Mouse (Mus musculus) heart, embryonic 11.5 days (tissue): ENCODE data around the gene Sema4b. TPM values are rescaled to one million over a fixed set of nuclear protein-coding genes. Genes with fewer than 3 reads are reported as not detected.

Experiments
- ATAC-seq: fragments of 200-750 bp; cut with Nextera tagmentation; replicated peaks from 2 replicates; pipeline ENCODE4 v1.8.0; 2017; ENCODE audit warnings: moderate library complexity; ENCODE audit not compliant: insufficient number of reproducible peaks, low FRiP score, low TSS enrichment
- H3K27ac ChIP-seq: fragments of 300-500 bp; sonication (generic); 2 replicates; pipeline ENCODE4 v1.5.1; 2014; ENCODE audit warnings: mild to moderate bottlenecking, low read depth, low read length
- H3K27me3 ChIP-seq: fragments of 300-500 bp; sonication (generic); 2 replicates; pipeline ENCODE4 v1.6.1; 2014; ENCODE audit warnings: mild to moderate bottlenecking, low read length, mixed read lengths; ENCODE audit not compliant: control insufficient read depth, insufficient read depth
- H3K36me3 ChIP-seq: fragments of 300-500 bp; sonication (generic); 2 replicates; pipeline ENCODE4 v1.6.1; 2014; ENCODE audit warnings: mild to moderate bottlenecking, low read length, moderate library complexity, mixed read lengths; ENCODE audit not compliant: control insufficient read depth, insufficient read depth
- H3K4me1 ChIP-seq: fragments of 300-500 bp; sonication (generic); 2 replicates; pipeline ENCODE4 v1.6.1; 2014; ENCODE audit warnings: low read length; ENCODE audit not compliant: control insufficient read depth, insufficient read depth
- H3K4me2 ChIP-seq: fragments of 300-500 bp; sonication (generic); 2 replicates; pipeline ENCODE4 v1.6.1; 2014; ENCODE audit warnings: mild to moderate bottlenecking, moderate library complexity
- H3K4me3 ChIP-seq: fragments of 300-500 bp; sonication (generic); 2 replicates; pipeline ENCODE4 v1.5.1; 2014; ENCODE audit warnings: low read depth, low read length
- H3K9ac ChIP-seq: fragments of 300-500 bp; sonication (generic); 2 replicates; pipeline ENCODE4 v1.6.1; 2014; ENCODE audit warnings: mild to moderate bottlenecking, low read depth, low read length, moderate library complexity
- H3K9me3 ChIP-seq: fragments of 300-500 bp; sonication (generic); replicated peaks from 2 replicates; pipeline ENCODE4 v1.6.1; 2016; ENCODE audit warnings: low read length; ENCODE audit not compliant: control insufficient read depth
- WGBS: fragments of 180-500 bp; shearing (Covaris S2); extraction: QIAGEN DNeasy Blood & Tissue Kit; methylation state at CpG from one replicate; pipeline ENCODE4 v1.1.7; 2014; ENCODE audit not compliant: insufficient replicate concordance; 5-methylcytosine and 5-hydroxymethylcytosine counted together
- polyA plus RNA-seq: library from polyadenylated mRNA; unstranded; fragments of >200 nt; fragmentation: Nextera tagmentation; extraction: Ambion mirVana; gene quantifications from 2 replicates; pipeline ENCODE4 v1.2.1, GENCODE M21; 2014

The Sema4b gene
- polyA plus RNA-seq, 1 experiment from 2014 or later, result 8.5 TPM

GRCm38 (mm10) chr7:80209669-80210068 lies 23.0 kb downstream of the Sema4b start:
- 73% methylated on average over 6 of the region's 6 CpGs for WGBS
- Histone ChIP-seq H3K4me2 (no peak overlapping the region), H3K36me3 (peaks cover 3% of the 10 kb centered on the region), H3K4me1 (peaks cover 40% of the 10 kb centered on the region), H3K4me3 (no peak overlapping the region), H3K27ac (peak overlapping the region; percentile 77; the same call in 1 of the 2 replicates), H3K9ac (0 out of 2 replicates have a peak overlapping the region, but pooled peaks have one; percentile 6), H3K27me3 (no peaks in the 10 kb centered on the region), H3K9me3 (no peaks in the 10 kb centered on the region)
- ATAC-seq, result no peak

DNA sequence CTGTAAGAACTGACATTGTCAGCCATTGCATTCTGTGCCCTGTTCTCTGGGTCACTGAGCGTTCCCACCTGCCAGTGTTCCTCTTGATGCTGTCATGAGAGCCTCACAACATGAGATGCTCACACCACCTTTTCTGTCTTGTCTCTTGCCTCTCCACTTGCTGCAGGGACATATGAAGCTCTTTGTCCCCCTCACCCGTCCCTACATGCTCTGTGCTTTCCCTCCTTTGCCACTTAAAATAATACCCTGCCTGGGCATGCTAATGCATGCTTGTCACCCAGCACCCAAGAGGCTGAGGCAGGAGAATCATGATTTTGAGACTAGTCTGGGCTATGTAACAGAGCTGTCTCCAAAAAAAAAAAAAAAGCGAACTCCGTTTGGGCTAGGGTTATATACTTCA lies 24.3 kb downstream of the Sema4b start:
- no peak for ATAC-seq
- 91% methylated on average over 4 of the region's 4 CpGs for WGBS
- no peak overlapping the region for H3K4me2 ChIP-seq
- no peak overlapping the region for H3K4me3 ChIP-seq
- H3K4me1 ChIP-seq, result peaks cover 36% of the 10 kb centered on the region
- H3K9me3 ChIP-seq, result no peaks in the 10 kb centered on the region
- H3K9ac ChIP-seq, result no peak overlapping the region
- no peak overlapping the region for H3K27ac ChIP-seq
- H3K36me3 ChIP-seq, result peaks cover 3% of the 10 kb centered on the region
- H3K27me3 ChIP-seq, result no peaks in the 10 kb centered on the region

DNA sequence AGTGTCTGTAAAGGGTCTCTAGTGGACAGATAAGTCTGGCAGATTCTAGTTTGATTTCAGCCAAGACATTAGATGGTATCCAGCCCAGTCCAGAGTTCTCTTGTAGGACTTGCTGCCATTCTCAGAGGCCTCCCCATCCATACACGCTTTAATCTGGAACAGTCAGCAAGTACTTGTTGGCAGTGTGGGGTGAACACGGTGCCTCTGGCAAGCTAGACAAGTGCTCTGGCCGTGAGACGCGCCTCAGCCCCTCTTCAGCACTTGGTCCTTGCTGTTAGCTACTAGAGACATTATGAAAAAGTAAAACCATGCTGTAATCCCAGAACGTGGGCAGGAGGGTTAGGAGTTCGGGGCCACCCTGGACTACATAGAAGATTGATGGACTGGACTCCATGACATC lies 27.0 kb downstream of the Sema4b start:
- no peak overlapping the region for H3K4me3 ChIP-seq
- H3K36me3 ChIP-seq, result peaks cover 5% of the 10 kb centered on the region
- WGBS, result 83% methylated on average over 7 of the region's 7 CpGs
- H3K27ac ChIP-seq, result no peak overlapping the region
- H3K27me3 ChIP-seq, result no peaks in the 10 kb centered on the region
- no peak overlapping the region for H3K9ac ChIP-seq
- ATAC-seq, result no peak
- H3K4me1 ChIP-seq, result peaks cover 11% of the 10 kb centered on the region
- no peak overlapping the region for H3K4me2 ChIP-seq
- H3K9me3 ChIP-seq, result no peaks in the 10 kb centered on the region

DNA sequence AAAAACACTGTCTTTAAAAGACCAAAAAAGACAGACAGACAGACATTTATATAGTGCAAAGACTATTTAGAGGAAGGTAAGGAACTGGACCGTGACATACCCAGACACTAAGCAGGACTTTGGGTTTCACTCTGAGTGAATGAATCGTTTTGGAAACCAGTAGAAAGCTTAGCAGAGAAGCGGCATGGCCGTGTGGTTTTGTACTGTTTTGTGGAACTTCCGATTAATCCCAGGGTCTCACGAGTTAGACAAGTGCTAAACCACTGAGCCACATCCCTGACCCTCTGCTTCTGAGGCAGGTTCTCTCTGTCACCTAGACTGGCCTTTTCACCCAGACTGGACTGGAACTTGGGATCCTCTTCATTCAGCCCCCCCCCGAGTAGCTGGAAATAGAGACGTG lies 27.8 kb downstream of the Sema4b start:
- ATAC-seq, result no peak
- WGBS, result 82% methylated on average over 8 of the region's 8 CpGs
- H3K27ac ChIP-seq, result no peak overlapping the region
- peaks cover 9% of the 10 kb centered on the region for H3K36me3 ChIP-seq
- H3K9me3 ChIP-seq, result no peaks in the 10 kb centered on the region
- H3K4me3 ChIP-seq, result no peak overlapping the region
- no peaks in the 10 kb centered on the region for H3K27me3 ChIP-seq
- H3K4me1 ChIP-seq, result peaks cover 3% of the 10 kb centered on the region
- no peak overlapping the region for H3K9ac ChIP-seq
- no peak overlapping the region for H3K4me2 ChIP-seq

DNA sequence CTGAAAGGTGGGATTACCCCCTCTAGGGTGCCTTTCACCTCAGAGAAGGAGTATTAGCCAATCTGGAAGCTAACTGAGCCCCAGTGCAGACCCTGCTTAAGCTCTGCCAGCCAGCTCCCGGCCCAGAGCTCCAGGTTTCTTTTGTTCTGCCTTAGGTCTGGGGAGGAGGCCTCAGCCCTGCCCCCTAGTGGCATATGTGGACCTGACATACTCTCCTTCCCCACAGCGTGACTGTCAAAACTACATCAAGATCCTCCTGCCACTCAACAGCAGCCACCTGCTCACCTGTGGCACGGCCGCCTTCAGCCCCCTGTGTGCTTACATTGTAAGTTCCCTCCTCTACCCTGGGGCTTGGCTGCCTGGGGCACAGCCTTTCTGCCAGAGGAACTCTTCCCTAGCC lies 28.8 kb downstream of the Sema4b start:
- no peaks in the 10 kb centered on the region for H3K27me3 ChIP-seq
- H3K4me1 ChIP-seq, result no peaks in the 10 kb centered on the region
- H3K27ac ChIP-seq, result no peak overlapping the region
- no peak overlapping the region for H3K4me2 ChIP-seq
- peak; percentile 60; the same call in 1 of the 2 replicates for ATAC-seq
- WGBS, result 24% methylated on average over 4 of the region's 4 CpGs
- peaks cover 18% of the 10 kb centered on the region for H3K36me3 ChIP-seq
- H3K9ac ChIP-seq, result no peak overlapping the region
- H3K4me3 ChIP-seq, result no peak overlapping the region
- H3K9me3 ChIP-seq, result no peaks in the 10 kb centered on the region

DNA sequence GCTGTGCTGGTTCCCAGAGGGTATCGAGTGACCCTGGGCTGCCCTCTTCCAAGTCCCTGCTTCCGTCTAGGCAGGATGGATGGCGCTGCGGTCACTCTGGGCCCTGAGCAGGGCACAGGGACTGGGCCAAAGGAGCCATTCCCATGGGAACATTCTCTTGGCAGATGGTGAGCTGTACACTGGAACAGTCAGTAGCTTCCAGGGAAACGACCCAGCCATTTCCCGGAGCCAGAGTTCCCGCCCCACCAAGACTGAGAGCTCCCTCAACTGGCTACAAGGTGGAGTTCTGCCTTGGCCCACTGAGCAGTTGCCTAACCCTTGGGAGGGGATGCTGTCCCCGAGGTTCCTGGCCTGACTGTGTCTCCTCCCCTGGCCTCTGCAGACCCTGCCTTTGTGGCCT lies 29.9 kb downstream of the Sema4b start:
- Histone ChIP-seq H3K4me3 (no peak overlapping the region), H3K27ac (no peak overlapping the region), H3K9me3 (no peaks in the 10 kb centered on the region), H3K4me1 (no peaks in the 10 kb centered on the region), H3K36me3 (peaks cover 22% of the 10 kb centered on the region), H3K4me2 (no peak overlapping the region), H3K9ac (no peak overlapping the region), H3K27me3 (no peaks in the 10 kb centered on the region)
- 77% methylated on average over 8 of the region's 8 CpGs for whole genome bisulfite sequencing
- ATAC-seq, result no peak

DNA sequence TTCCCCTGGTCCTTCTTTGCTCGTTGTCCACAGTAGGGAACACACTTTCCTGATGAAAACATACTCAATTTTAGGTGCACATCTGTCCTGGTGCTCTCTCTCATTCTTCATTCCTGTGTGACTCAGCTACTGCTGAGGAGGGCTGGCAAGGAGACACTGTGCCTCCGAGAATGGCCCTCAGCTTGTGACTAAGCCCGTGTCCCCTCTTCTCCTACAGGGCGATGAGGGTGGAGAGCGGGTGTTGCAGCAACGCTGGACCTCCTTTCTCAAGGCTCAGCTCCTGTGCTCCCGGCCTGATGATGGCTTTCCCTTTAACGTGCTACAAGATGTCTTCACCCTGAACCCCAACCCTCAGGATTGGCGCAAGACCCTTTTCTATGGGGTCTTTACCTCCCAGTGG lies 32.0 kb downstream of the Sema4b start:
- Histone ChIP-seq H3K4me3 (no peak overlapping the region), H3K27ac (no peak overlapping the region), H3K27me3 (no peaks in the 10 kb centered on the region), H3K9me3 (no peaks in the 10 kb centered on the region), H3K36me3 (peaks cover 22% of the 10 kb centered on the region), H3K4me1 (no peaks in the 10 kb centered on the region), H3K9ac (no peak overlapping the region), H3K4me2 (no peak overlapping the region)
- no peak for ATAC-seq
- WGBS, result 88% methylated on average over 9 of the region's 9 CpGs

DNA sequence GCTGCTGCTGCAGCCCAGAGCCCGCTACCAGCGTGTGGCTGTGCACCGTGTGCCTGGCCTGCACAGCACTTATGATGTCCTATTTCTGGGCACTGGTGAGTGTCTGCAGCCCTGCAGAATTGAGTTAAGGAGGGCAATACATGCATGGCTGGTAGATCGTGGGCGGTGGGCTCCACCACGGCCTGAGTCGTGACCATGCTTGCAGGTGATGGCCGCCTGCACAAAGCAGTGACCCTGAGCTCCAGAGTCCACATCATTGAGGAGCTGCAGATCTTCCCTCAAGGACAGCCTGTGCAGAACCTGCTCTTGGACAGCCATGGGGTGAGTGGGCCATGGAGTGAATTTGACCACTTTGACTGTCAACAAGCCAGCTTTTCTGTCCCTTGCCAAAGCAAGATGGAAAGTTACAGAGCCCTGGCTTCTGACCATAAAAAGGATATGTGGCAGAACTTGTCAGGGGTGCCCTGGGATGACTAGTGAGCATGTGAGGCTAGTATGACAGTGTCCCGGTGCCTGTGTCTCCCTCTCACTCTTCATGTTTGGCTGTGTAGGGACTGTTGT lies 33.7 kb downstream of the Sema4b start:
- Histone ChIP-seq H3K4me2 (no peak overlapping the region), H3K4me3 (no peak overlapping the region), H3K4me1 (no peaks in the 10 kb centered on the region), H3K9me3 (no peaks in the 10 kb centered on the region), H3K36me3 (peaks cover 29% of the 10 kb centered on the region), H3K27ac (no peak overlapping the region), H3K9ac (no peak overlapping the region), H3K27me3 (no peaks in the 10 kb centered on the region)
- 91% methylated on average over 9 of the region's 9 CpGs for WGBS
- no peak for ATAC-seq

DNA sequence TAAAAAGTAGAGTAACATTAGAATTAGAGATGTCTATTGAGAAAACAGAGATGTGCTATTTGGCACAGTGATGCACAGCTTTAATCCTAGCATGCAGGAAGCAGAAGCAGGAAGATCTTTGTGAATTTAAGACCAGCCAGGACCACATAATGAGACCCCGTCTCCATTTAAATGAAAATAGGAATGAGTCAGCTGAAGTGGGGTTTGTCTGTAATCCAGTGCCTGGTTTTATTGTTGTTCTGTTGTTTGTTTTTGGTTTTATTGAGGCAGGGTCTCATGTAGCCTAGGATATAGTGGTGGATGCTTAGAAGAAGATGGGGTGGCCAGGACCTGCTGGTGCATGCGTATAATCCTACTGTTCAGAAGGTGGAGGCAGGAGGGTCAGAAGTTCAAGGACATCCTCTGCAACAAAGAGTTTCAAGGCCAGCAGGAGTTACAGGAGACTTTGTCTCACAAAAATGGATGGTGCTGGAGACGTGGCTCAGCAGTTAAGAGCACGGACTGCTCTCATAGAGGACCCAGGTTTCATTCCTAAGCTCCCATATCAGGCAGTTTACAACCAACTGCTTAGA lies 34.6 kb downstream of the Sema4b start:
- peaks cover 32% of the 10 kb centered on the region for H3K36me3 ChIP-seq
- no peak overlapping the region for H3K27ac ChIP-seq
- 82% methylated on average over 4 of the region's 4 CpGs for WGBS
- no peaks in the 10 kb centered on the region for H3K4me1 ChIP-seq
- no peak overlapping the region for H3K4me3 ChIP-seq
- H3K4me2 ChIP-seq, result no peak overlapping the region
- H3K27me3 ChIP-seq, result no peaks in the 10 kb centered on the region
- ATAC-seq, result no peak
- no peak overlapping the region for H3K9ac ChIP-seq
- no peaks in the 10 kb centered on the region for H3K9me3 ChIP-seq
